In genomic region chr7:90476313-90477245, GRCm38 (mm10) we compare ENCODE assay signal across 8 mouse cellular contexts. TPM values are rescaled to one million over a fixed set of nuclear protein-coding genes. Genes with fewer than 3 reads are reported as not detected.
A peak's percentile ranks its signal among the peaks of the same experiment; 100 is the strongest.
DNase-seq lines count a peak whose midpoint lies in the region; ATAC-seq and TF ChIP-seq lines count a peak whose summit lies in the region.

Gene Dlg2, plus strand, starts transcription at chr7:90476672.

- under 1% methylated on average over 32 of the region's 32 CpGs for WGBS in heart, adult 2 months
- under 1% methylated on average over 32 of the region's 32 CpGs for WGBS in embryonic facial prominence, embryonic 10.5 days
- under 1% methylated on average over 32 of the region's 32 CpGs for WGBS in hindbrain, embryonic 12.5 days
- under 1% methylated on average over 32 of the region's 32 CpGs for WGBS in limb, embryonic 13.5 days
- under 1% methylated on average over 32 of the region's 32 CpGs for WGBS in neural tube, embryonic 12.5 days

- H3K27ac ChIP-seq in heart, adult 2 months: peak within 1 kb of the TSS; percentile 88
- peak within 1 kb of the TSS; percentile 87 for H3K27ac ChIP-seq in embryonic facial prominence, embryonic 10.5 days (replicated peaks)
- H3K27ac ChIP-seq in hindbrain, embryonic 12.5 days: peak within 1 kb of the TSS; percentile 78
- no peak within 1 kb of the TSS for H3K27ac ChIP-seq in limb, embryonic 13.5 days
- peak within 1 kb of the TSS; percentile 63; the same call in 1 of the 2 replicates for H3K27ac ChIP-seq in neural tube, embryonic 12.5 days

- H3K9ac ChIP-seq in heart, adult 2 months (ENCODE audit: low read depth, low read length): peak within 1 kb of the TSS; percentile 87
- H3K9ac ChIP-seq in hindbrain, embryonic 12.5 days: peak within 1 kb of the TSS; percentile 76
- H3K9ac ChIP-seq in limb, embryonic 13.5 days: peak within 1 kb of the TSS; percentile 77
- H3K9ac ChIP-seq in neural tube, embryonic 12.5 days: peak within 1 kb of the TSS; percentile 63

- no peak for DNase-seq in heart, adult 2 months
- no peak for DNase-seq in heart, postnatal 25 days (ENCODE audit: low spot score)
- no peak for DNase-seq in embryonic facial prominence, embryonic 10.5 days (ENCODE audit: low spot score)
- no peak for DNase-seq in adipocyte (ENCODE audit: low spot score)

- H3K9me3 ChIP-seq in E14TG2a.4 (ENCODE audit: low read length): no peaks in the 10 kb centered on the region
- H3K9me3 ChIP-seq in embryonic facial prominence, embryonic 10.5 days: no peaks in the 10 kb centered on the region
- H3K9me3 ChIP-seq in hindbrain, embryonic 12.5 days (replicated peaks): no peaks in the 10 kb centered on the region
- no peaks in the 10 kb centered on the region for H3K9me3 ChIP-seq in limb, embryonic 13.5 days
- no peaks in the 10 kb centered on the region for H3K9me3 ChIP-seq in neural tube, embryonic 12.5 days

- H3K4me1 ChIP-seq in heart, adult 2 months (ENCODE audit: control insufficient read depth, insufficient read depth, low read length): peaks cover 2% of the 10 kb centered on the region
- H3K4me1 ChIP-seq in E14TG2a.4 (replicated peaks; ENCODE audit: low read depth, low read length): peaks cover 41% of the 10 kb centered on the region
- peaks cover 15% of the 10 kb centered on the region for H3K4me1 ChIP-seq in embryonic facial prominence, embryonic 10.5 days
- H3K4me1 ChIP-seq in hindbrain, embryonic 12.5 days: peaks cover 11% of the 10 kb centered on the region
- peaks cover 10% of the 10 kb centered on the region; the same call in 1 of the 2 replicates for H3K4me1 ChIP-seq in limb, embryonic 13.5 days
- H3K4me1 ChIP-seq in neural tube, embryonic 12.5 days: peaks cover 12% of the 10 kb centered on the region

- no peak for TF ChIP-seq EP300 in heart, adult 2 months (IDR thresholded peaks at IDR 0.05; ENCODE audit: insufficient read depth, low read depth, low read length)

- H3K4me3 ChIP-seq in heart, adult 2 months: peak within 1 kb of the TSS; percentile 89
- H3K4me3 ChIP-seq in E14TG2a.4 (replicated peaks; ENCODE audit: low read length): peak within 1 kb of the TSS; percentile 91
- peak within 1 kb of the TSS; percentile 74 for H3K4me3 ChIP-seq in embryonic facial prominence, embryonic 10.5 days
- peak within 1 kb of the TSS; percentile 64 for H3K4me3 ChIP-seq in hindbrain, embryonic 12.5 days
- H3K4me3 ChIP-seq in limb, embryonic 13.5 days: peak within 1 kb of the TSS; percentile 68
- H3K4me3 ChIP-seq in neural tube, embryonic 12.5 days: peak within 1 kb of the TSS; percentile 62

- intact Hi-C loops in heart, adult 2 months (cut with DNase I): loop anchor here (1.0 kb wide), 1 partner anchor 32 kb away; no protein-coding TSS in a partner anchor
- intact Hi-C loops in heart, postnatal 25 days (cut with DNase I): loop anchor here (2.0 kb wide), 1 partner anchor 20 kb away; the partner anchor contains the start of gene Tmem126a

- no peaks in the 10 kb centered on the region for H3K36me3 ChIP-seq in heart, adult 2 months (ENCODE audit: control insufficient read depth, insufficient read depth, low read length)
- H3K36me3 ChIP-seq in E14TG2a.4 (ENCODE audit: insufficient read depth, low read length): peaks cover 7% of the 10 kb centered on the region
- H3K36me3 ChIP-seq in embryonic facial prominence, embryonic 10.5 days (replicated peaks): no peaks in the 10 kb centered on the region
- H3K36me3 ChIP-seq in hindbrain, embryonic 12.5 days: no peaks in the 10 kb centered on the region
- no peaks in the 10 kb centered on the region; the same call in 1 of the 2 replicates for H3K36me3 ChIP-seq in limb, embryonic 13.5 days
- no peaks in the 10 kb centered on the region for H3K36me3 ChIP-seq in neural tube, embryonic 12.5 days

- TF ChIP-seq CTCF in heart, adult 2 months (IDR thresholded peaks at IDR 0.05): no peak
- no peak for TF ChIP-seq CTCF in E14TG2a.4 (conservative IDR thresholded peaks at IDR 0.05; ENCODE audit: low read length)

- peak; percentile 89 for ATAC-seq in hindbrain, embryonic 12.5 days (ENCODE audit: low FRiP score)
- no peak; the same call in 1 of the 2 replicates for ATAC-seq in limb, embryonic 13.5 days (ENCODE audit: low FRiP score, low read depth)
- peak; percentile 82 for ATAC-seq in neural tube, embryonic 12.5 days (ENCODE audit: low FRiP score, low read depth)

- no peaks in the 10 kb centered on the region; the same call in 1 of the 2 replicates for H3K79me2 ChIP-seq in heart, adult 2 months (replicated peaks; ENCODE audit: control insufficient read depth, insufficient read depth, low read length)

- no peak for TF ChIP-seq POLR2A in heart, adult 2 months (IDR thresholded peaks at IDR 0.05; ENCODE audit: insufficient read depth, low read depth, low read length)

- no peaks in the 10 kb centered on the region for H3K27me3 ChIP-seq in heart, adult 2 months (ENCODE audit: control insufficient read depth, insufficient read depth, low read length)
- peaks cover 4% of the 10 kb centered on the region for H3K27me3 ChIP-seq in E14TG2a.4 (ENCODE audit: insufficient read depth, low read length)
- peaks cover 12% of the 10 kb centered on the region; the same call in 1 of the 2 replicates for H3K27me3 ChIP-seq in embryonic facial prominence, embryonic 10.5 days (replicated peaks; ENCODE audit: low read depth, poor library complexity, severe bottlenecking)
- H3K27me3 ChIP-seq in hindbrain, embryonic 12.5 days: no peaks in the 10 kb centered on the region
- peaks cover 11% of the 10 kb centered on the region for H3K27me3 ChIP-seq in limb, embryonic 13.5 days
- H3K27me3 ChIP-seq in neural tube, embryonic 12.5 days (replicated peaks): no peaks in the 10 kb centered on the region

- H3K4me2 ChIP-seq in hindbrain, embryonic 12.5 days (replicated peaks): peak within 1 kb of the TSS; percentile 79
- H3K4me2 ChIP-seq in limb, embryonic 13.5 days (replicated peaks): peak within 1 kb of the TSS; percentile 89
- H3K4me2 ChIP-seq in neural tube, embryonic 12.5 days (replicated peaks): peak within 1 kb of the TSS; percentile 78

RNA-seq across cellular contexts. Expression of gene Dlg2, which starts in this region (rescaled TPM):
- 1 to 10 TPM; 1.7 to 1.9 TPM for total RNA-seq in heart, adult 2 months (2021)
- polyA plus RNA-seq in heart, adult 2 months (2012; rRNA removed): 0.72 and 1.1 TPM in 2 replicates
- total RNA-seq in heart, postnatal 25 days (2021): 1 to 10 TPM; 1.0 to 1.9 TPM
- 1.3 and 1.7 TPM in 2 replicates for polyA plus RNA-seq in embryonic facial prominence, embryonic 10.5 days (2016; fragmentation: Nextera tagmentation; extraction: Ambion mirVana)
- polyA plus RNA-seq in hindbrain, embryonic 12.5 days (2016; fragmentation: Nextera tagmentation; extraction: Ambion mirVana): 5.9 and 6.9 TPM in 2 replicates
- 4.2 and 4.7 TPM in 2 replicates for polyA plus RNA-seq in limb, embryonic 13.5 days (2015; fragmentation: Nextera tagmentation; extraction: Ambion mirVana)
- 8.0 and 8.1 TPM in 2 replicates for polyA plus RNA-seq in neural tube, embryonic 12.5 days (2016; fragmentation: Nextera tagmentation; extraction: Ambion mirVana)
